Mouse (Mus musculus): ENCODE data around the gene Morn1.
"Not testable (repeated sequence)": the region's sequence is repeated elsewhere in the genome, so short reads cannot be mapped to it uniquely, and the experiment has no call there.

Gene Morn1

GRCm38 (mm10) chr4:155078808-155079207 lies 7.6 kb upstream of the Morn1 start:
- not testable (repeated sequence) for DNase-seq (ENCODE audit: low spot score in 2 of 2)

DNA sequence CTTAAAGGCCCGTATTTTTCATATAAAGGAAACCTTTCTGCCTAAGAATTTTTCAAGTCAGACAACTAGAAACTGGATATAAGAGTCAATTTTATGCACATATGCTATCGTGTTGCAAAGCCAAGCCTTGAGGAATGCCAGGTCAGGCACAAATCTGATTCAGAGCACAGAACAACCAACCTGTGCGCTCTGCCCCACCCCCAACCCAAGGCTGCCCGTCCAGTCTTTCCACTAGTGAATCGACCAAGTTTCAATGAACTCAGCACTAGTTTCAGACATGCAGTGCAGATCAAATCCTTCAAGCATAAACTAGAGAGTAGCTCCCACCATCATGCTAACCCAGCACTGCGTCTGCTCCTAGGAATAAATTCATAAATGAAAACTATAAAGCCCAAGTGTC lies 6.7 kb upstream of the Morn1 start:
- DNase-seq (ENCODE audit: low spot score in 2 of 2) = no peak

GRCm38 (mm10) chr4:155083553-155083952 lies 2.8 kb upstream of the Morn1 start:
- DNase-seq (ENCODE audit: low spot score in 2 of 2) = no peak

DNA sequence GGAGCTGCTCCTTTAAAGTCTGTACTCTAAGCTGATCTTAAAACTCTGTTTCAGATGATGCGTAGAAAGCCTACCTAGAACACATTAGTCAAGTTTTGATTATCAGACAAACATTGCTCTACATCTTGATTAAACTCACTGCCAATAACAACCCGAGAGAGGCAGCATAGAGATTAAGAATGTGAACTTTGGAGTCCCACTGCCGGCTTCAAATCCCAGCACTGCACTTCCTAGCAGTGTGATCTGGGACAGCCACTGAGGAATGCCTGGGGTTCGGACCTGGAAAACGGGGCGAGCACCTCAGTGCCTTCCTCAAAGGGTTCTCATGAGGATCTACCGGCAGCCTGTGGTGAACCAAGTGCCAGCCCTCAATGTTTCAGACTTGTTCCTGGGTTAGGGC lies 2.0 kb upstream of the Morn1 start:
- DNase-seq (ENCODE audit: low spot score in 2 of 2) = no peak

- no peak for DNase-seq (ENCODE audit: low spot score in 2 of 2)
These were observed 920 bp upstream of the Morn1 start for GRCm38 (mm10) chr4:155085206-155086107.

DNA sequence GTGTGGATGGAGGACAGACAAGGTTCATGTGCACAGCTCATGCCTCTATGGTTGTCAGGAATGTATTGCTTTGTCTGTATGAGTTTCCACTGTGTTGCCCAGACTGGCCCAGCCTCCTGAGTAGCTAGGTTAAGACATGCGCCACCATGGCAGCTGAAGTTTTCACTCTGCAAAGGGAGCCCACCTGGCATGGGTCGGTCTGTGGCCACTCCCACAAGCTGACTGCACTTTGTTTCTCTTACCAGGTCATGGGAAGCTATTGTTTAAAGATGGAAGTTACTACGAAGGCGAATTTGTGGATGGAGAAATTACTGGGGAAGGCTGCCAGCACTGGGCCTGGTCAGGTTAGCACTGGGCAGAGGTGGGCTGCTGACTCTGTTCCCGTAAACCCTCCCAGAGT lies 2.9 kb downstream of the Morn1 start:
- DNase-seq (ENCODE audit: low spot score in 2 of 2) = no peak

DNA sequence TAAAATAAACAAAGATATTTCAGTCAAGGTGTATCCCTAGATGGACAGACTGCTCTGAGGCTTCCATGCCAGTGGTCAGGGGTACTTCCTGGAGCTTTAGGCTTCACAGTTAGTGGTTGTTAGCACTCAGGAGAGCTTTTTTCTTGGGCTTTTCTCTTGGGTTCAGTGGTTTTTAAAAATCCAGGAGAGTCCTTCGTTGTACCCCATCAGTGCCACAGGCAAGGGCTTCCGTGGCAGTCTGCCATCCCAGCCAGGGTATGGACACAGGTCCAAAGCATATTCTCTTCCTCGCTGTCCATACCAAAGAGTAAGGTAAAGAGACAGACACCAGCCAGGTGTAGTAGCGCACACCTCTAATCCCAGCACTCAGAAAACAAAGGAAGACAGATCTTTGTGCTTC lies 3.8 kb downstream of the Morn1 start:
- DNase-seq (ENCODE audit: low spot score in 2 of 2) = no peak

- DNase-seq (ENCODE audit: low spot score in 2 of 2) = no peak
These were observed 4.5 kb downstream of the Morn1 start for GRCm38 (mm10) chr4:155090688-155091449.

DNA sequence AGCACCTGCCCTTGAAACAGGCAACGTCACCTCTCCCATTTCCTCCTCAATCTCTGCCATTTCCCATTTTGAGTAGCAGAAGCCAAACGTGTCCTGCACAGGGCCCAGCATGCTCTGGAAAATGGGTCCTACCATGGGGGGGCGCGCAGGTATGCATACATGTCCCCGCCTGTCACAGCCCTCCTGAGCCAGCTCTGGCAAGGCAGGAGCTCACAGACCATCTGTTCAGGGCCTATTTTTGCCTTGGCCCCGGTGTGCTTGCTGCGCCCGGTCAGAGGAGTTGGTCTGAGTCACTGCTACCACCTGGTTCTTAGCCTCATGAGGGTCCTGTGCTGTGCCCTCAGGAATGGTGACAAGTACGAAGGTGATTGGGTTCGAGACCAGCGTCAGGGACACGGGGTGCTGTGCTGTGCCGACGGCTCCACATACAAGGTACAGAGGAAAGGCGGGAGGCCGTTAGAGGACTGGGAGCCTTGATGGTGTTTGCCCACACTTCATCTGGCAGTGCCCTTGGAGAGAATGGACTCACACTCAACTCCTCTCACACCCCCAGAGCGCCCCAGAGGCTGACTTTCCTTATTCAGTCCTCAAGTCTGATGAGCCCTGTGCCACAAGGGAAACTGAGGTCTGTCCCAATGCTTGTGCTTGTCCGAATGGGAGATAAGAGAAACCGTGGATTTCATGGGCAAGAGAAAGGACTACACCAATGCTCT lies 6.5 kb downstream of the Morn1 start:
- no peak for DNase-seq (ENCODE audit: low spot score in 2 of 2)

DNA sequence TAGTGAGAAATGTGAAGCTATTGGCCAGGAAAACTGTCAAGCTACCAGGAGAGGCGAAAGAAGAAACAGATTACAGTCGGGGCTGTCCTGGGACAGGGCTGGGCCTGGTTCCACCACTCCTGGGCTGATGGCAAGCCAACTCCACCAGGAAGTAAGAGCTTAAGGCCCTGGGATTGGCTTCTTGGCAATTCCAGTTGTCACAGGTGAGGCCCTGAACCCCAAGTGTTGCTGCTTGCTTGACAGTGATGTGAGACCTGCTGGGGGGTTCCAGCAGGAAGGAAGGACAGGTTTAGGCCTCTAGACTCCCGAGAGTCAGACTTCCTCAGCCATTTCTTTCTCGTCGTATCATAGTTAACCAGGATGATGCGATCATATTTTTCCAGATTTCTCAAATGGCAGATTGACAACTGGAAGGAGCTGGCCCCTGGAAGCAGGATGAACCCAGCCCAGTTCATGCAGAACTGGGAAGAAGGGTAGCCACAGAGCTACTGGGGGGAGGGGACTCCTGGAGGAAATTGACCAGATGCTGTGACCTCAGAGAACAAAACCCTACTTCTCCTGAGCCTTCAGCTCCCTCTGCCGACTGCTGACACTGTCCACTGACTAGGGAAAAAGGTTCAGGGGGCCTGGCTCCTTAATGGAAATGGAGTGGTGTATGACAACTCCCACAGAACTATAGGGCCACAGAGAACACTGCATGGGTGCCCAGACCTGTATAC lies 7.2 kb downstream of the Morn1 start:
- no peak for DNase-seq (ENCODE audit: low spot score in 2 of 2)

DNA sequence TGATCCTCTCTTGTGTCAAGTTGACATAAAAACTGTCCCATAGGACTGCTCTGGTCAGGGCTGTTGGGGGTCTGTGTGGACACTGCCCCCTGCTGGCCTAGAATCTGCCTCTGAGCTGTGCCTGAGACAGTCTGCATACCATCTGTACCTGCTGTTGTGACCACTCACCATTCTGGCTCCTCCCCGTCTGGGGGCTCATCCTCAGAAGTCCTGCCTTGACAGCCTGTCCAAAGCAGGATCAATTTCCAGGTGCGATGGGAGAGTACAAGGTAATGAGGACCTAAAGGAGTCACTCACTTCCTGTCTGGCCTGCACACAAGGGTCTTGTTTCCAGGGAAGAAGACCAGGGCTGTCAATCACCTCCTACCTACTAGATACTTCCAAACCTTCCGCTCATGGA lies 8.2 kb downstream of the Morn1 start:
- no peak for DNase-seq (ENCODE audit: low spot score in 2 of 2)

GRCm38 (mm10) chr4:155095238-155095900 lies 9.0 kb downstream of the Morn1 start:
- DNase-seq (ENCODE audit: low spot score in 2 of 2) = peak; percentile 76 to 86

GRCm38 (mm10) chr4:155095967-155096366 lies 9.6 kb downstream of the Morn1 start:
- DNase-seq (ENCODE audit: low spot score in 2 of 2) = no peak

GRCm38 (mm10) chr4:155097452-155097851 lies 11.1 kb downstream of the Morn1 start:
- DNase-seq (ENCODE audit: low spot score in 2 of 2) = no peak

- no peak for DNase-seq (ENCODE audit: low spot score in 2 of 2)
These were observed 12.2 kb downstream of the Morn1 start for GRCm38 (mm10) chr4:155098572-155098971.

DNA sequence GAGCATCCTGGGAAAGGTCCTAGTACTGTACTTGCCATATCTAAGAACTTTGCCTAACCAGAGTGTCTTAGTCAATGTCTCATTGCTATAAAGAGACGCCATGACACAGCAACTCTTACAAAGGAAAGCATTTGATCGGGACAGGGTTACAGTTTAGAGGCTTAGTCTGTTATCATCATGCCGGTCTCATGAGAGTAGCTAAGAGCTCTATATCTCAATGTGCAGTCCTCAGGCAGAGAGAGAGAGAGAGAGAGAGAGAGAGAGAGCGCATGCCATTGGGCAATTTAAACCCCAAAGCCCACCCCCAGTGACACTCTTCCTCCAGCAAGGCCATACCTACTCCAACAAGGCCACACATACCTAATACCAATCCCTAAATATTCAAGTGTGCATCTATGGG lies 21.5 kb downstream of the Morn1 start:
- DNase-seq (ENCODE audit: low spot score in 2 of 2) = no peak

DNA sequence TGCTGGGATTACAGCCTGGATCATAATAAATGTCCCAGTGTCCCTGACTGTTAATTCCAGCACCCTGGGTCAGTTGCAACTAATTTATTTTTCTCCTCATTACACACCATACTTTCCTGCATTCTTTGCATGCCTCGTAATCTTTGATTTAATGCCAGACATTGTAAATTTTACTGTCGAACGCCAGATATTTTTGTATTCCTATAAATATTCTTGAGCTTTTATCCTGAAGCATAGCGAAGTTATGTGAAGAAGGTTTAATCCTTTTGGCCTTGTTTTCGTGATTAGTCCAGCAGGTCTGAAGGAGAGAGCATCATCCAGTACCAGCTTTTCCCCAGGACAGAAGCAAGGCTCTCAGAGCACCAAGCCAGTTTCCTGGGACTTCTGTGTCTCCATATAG lies 23.1 kb downstream of the Morn1 start:
- DNase-seq (ENCODE audit: low spot score in 2 of 2) = no peak

DNA sequence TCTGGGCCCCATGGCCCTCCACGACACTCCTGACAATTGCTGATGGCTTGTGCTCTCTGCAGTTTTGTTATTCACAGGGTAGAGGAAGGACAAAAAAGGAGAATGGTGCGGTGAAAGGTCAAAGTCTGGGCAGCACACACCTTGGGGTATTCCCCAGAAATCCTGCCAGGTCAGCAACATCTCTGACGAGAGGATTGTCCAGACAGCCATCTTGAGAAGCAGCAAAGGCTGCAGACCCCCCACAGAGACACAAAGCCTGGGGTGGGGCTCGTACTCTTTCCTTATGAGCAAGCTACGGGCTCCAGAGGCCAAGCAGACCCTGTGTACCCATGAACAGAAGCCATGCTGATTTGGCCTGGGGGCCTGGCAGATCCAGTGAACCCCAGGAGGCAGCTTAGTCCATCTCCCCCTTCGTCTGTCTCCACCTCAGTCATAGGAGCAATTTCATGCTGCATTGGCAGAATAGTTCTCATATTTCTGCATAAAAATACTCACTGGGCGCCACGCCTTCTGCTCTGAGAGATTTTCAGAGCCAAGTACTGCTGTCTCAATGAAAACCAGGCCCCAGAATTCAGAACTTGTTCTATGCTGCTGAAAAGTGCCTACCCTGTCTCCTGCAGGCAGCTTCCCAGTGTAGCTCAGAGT lies 27.5 kb downstream of the Morn1 start:
- no peak for DNase-seq (ENCODE audit: low spot score in 2 of 2)

DNA sequence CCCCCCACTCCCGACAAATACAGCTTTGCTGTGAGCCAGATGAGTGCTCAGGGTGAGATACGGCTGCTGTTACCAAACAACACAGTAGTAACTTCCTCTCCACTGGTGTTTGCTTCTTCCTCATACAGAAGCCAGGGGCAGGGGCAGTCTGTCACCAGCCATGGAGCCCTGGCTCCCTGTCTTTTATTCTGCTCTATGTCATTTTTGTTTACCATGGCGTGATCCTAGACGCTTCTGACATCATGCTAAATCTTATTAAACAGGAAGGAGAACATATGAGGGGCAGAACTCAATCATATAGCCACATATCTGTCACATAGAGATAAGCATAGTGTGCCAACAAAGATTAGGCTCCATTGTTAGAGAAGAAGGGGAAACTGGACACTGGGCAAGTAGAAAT lies 30.2 kb downstream of the Morn1 start:
- no peak for DNase-seq (ENCODE audit: low spot score in 2 of 2)

DNA sequence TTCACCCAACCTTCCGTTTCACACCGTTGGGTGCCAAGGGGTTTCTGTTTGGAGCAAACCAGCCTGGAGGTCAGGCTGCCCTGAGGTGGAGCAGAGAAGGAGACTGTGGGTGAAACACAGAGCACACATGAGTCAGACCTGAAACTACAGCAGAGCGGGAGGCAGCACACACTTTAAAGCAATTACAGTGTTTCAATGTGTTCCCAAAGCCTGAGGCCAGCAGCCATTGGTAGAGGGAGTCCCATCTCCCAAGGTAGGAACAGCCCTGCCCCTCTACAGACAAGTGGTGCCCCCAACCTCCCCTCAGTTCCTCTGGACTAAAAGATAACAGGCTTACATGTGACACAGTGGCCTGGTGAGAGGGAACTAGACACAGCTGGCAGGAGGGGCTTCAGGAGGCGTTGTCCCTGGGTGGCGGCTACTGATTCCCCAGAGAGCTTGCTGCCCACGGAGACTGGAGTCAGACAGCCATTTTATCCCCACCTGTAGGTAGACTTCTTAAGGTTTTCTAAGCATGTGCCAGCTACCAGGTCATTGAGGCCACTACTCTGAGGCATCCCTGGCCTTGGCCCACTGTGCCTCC lies 31.1 kb downstream of the Morn1 start:
- no peak for DNase-seq (ENCODE audit: low spot score in 2 of 2)
